Mouse (Mus musculus) forebrain, embryonic 12.5 days (tissue): Measurements from ENCODE around the gene Nppb. TPM values are rescaled to one million over a fixed set of nuclear protein-coding genes. Genes with fewer than 3 reads are reported as not detected.

Experiments
- ATAC-seq: fragments of 200-750 bp; cut with Nextera tagmentation; 2 replicates; pipeline ENCODE4 v1.8.0; 2017; ENCODE audit warnings: moderate TSS enrichment; ENCODE audit not compliant: low FRiP score
- H3K27ac ChIP-seq: fragments of 300-500 bp; sonication (generic); 2 replicates; pipeline ENCODE4 v1.5.1; 2016; ENCODE audit warnings: mild to moderate bottlenecking
- H3K27me3 ChIP-seq: fragments of 300-500 bp; sonication (generic); 2 replicates; pipeline ENCODE4 v1.6.1; 2016; ENCODE audit warnings: mild to moderate bottlenecking
- H3K36me3 ChIP-seq: fragments of 300-500 bp; sonication (generic); replicated peaks from 2 replicates; pipeline ENCODE4 v1.6.1; 2016; ENCODE audit warnings: mild to moderate bottlenecking
- H3K4me1 ChIP-seq: fragments of 300-500 bp; sonication (generic); 2 replicates; pipeline ENCODE4 v1.6.1; 2016
- H3K4me2 ChIP-seq: fragments of 300-500 bp; sonication (generic); 2 replicates; pipeline ENCODE4 v1.6.1; 2016; ENCODE audit warnings: mild to moderate bottlenecking, moderate library complexity
- H3K4me3 ChIP-seq: fragments of 300-500 bp; sonication (generic); replicated peaks from 2 replicates; pipeline ENCODE4 v1.5.1; 2016; ENCODE audit warnings: mild to moderate bottlenecking
- H3K9ac ChIP-seq: fragments of 300-500 bp; sonication (generic); 2 replicates; pipeline ENCODE4 v1.6.1; 2016; ENCODE audit warnings: mild to moderate bottlenecking
- H3K9me3 ChIP-seq: fragments of 300-500 bp; sonication (generic); 2 replicates; pipeline ENCODE4 v1.6.1; 2016
- WGBS: fragments of 180-500 bp; shearing (Covaris S2); methylation state at CpG from one replicate; pipeline ENCODE4 v1.1.7; 2016; 5-methylcytosine and 5-hydroxymethylcytosine counted together
- polyA plus RNA-seq: library from polyadenylated mRNA; unstranded; fragments of >200 nt; fragmentation: Nextera tagmentation; extraction: Ambion mirVana; gene quantifications from 2 replicates; pipeline ENCODE4 v1.2.1, GENCODE M21; 2016

Nppb gene
- polyA plus RNA-seq, 1 experiment from 2014 or later = not detected

DNA sequence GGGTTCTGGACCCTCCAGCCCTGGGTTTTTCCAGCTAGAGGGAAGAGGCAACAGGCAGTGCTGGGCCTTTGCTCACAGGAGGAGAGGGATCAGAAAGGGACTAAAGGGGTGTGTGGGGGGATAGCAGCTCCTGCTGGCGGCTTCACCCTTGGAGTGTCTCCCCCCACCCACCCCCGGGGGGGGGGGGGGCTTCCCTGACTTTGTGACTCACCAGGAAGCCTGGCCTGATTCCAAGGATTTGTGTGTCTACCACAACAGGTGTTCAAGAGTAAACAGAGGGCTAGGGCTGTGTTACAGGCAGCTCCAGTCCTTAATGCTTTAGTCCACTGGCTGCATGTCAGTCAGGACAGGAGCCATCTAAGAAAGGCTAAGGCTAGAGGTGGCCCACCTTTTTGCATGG lies 38.1 kb upstream of the Nppb start:
- no peak overlapping the region for H3K27ac ChIP-seq
- H3K9me3 ChIP-seq = no peaks in the 10 kb centered on the region
- no peak overlapping the region for H3K4me2 ChIP-seq
- H3K9ac ChIP-seq = no peak overlapping the region
- H3K4me3 ChIP-seq = no peak overlapping the region
- peaks cover 53% of the 10 kb centered on the region for H3K36me3 ChIP-seq
- peaks cover 7% of the 10 kb centered on the region for H3K4me1 ChIP-seq
- no peaks in the 10 kb centered on the region for H3K27me3 ChIP-seq
- no peak for ATAC-seq
- WGBS = 79% methylated on average over 2 of the region's 2 CpGs

- WGBS = 12% methylated on average over 4 of the region's 4 CpGs
- Histone ChIP-seq H3K4me1 (no peaks in the 10 kb centered on the region), H3K27ac (no peak overlapping the region), H3K4me2 (no peak overlapping the region), H3K36me3 (peaks cover 12% of the 10 kb centered on the region), H3K4me3 (no peak overlapping the region), H3K9me3 (no peaks in the 10 kb centered on the region), H3K9ac (no peak overlapping the region), H3K27me3 (no peaks in the 10 kb centered on the region; the same call in 1 of the 2 replicates)
- no peak for ATAC-seq
These were observed 32.0 kb upstream of the Nppb start for GRCm38 (mm10) chr4:147953590-147953989.

- 40% methylated on average over 11 of the region's 11 CpGs for WGBS
These were observed 28.4 kb upstream of the Nppb start for GRCm38 (mm10) chr4:147957141-147957540.

GRCm38 (mm10) chr4:147959881-147960831 lies 25.4 kb upstream of the Nppb start:
- H3K4me2 ChIP-seq = no peak overlapping the region
- H3K4me3 ChIP-seq = no peak overlapping the region
- 42% methylated on average over 6 of the region's 6 CpGs for WGBS
- peak; percentile 73; the same call in 1 of the 2 replicates for ATAC-seq
- no peaks in the 10 kb centered on the region for H3K36me3 ChIP-seq
- no peaks in the 10 kb centered on the region for H3K4me1 ChIP-seq
- no peak overlapping the region for H3K9ac ChIP-seq
- no peak overlapping the region for H3K27ac ChIP-seq
- H3K27me3 ChIP-seq = no peaks in the 10 kb centered on the region; the same call in 1 of the 2 replicates
- H3K9me3 ChIP-seq = no peaks in the 10 kb centered on the region

More at GRCm38 (mm10) chr4:147957141-147957540, 28.4 kb upstream of the Nppb start:
- no peaks in the 10 kb centered on the region for H3K4me1 ChIP-seq
- H3K36me3 ChIP-seq = no peaks in the 10 kb centered on the region
- H3K9me3 ChIP-seq = no peaks in the 10 kb centered on the region
- H3K4me3 ChIP-seq = no peak overlapping the region
- H3K4me2 ChIP-seq = no peak overlapping the region
- no peak overlapping the region for H3K27ac ChIP-seq
- no peak overlapping the region for H3K9ac ChIP-seq
- H3K27me3 ChIP-seq = no peaks in the 10 kb centered on the region; the same call in 1 of the 2 replicates
- no peak for ATAC-seq

DNA sequence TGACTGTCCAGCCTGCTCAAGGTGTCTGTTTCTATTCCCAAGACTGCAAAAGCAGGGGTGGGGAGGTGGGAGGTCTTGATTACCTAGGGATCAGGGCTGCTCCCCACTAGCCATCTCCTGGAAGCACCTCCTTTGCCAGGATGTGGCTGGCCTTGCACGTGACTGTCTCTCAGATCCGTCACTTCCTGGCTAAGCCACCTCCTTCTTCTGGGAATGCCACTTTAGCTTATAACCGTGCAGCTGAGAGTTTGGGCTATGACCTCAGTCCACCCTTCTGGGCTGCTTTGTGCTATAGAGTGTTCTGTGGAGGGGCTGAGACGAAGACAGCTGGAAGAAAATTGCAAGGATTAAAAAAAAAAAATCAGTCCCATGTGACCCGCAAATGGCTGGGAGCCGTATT lies 22.8 kb upstream of the Nppb start:
- H3K27me3 ChIP-seq = no peaks in the 10 kb centered on the region

DNA sequence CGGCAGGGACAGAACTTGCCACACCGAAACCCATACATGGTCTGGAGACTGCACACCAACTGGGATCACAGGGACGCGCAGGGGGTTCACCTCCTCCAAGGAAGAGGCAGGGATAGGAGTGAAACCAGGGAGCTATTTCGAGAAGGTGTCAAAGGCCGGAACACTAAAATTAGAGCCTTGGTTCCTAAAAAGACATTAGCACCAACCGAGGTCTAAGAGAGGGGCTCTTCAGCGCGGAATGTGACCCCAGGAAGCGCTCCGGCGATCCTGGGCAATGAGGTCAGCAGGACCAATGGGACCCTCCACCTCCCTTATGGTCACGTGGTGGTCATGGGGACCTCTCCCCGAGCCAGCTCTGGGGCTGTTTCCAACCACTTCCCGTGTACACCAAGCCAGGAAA lies 22.0 kb upstream of the Nppb start:
- 89% methylated on average over 15 of the region's 15 CpGs for WGBS
- no peak for ATAC-seq

More for the DNA sequence above, 22.8 kb upstream of the Nppb start:
- WGBS = 56% methylated on average over 6 of the region's 6 CpGs
- Histone ChIP-seq H3K9me3 (no peaks in the 10 kb centered on the region), H3K4me1 (no peaks in the 10 kb centered on the region), H3K4me3 (no peak overlapping the region), H3K27ac (no peak overlapping the region), H3K36me3 (no peaks in the 10 kb centered on the region), H3K9ac (no peak overlapping the region), H3K4me2 (no peak overlapping the region)
- no peak for ATAC-seq

GRCm38 (mm10) chr4:147965712-147966111 lies 19.9 kb upstream of the Nppb start:
- Histone ChIP-seq H3K27ac (no peak overlapping the region), H3K9me3 (no peaks in the 10 kb centered on the region), H3K4me1 (no peaks in the 10 kb centered on the region), H3K27me3 (no peaks in the 10 kb centered on the region), H3K4me2 (no peak overlapping the region), H3K36me3 (no peaks in the 10 kb centered on the region), H3K9ac (no peak overlapping the region), H3K4me3 (no peak overlapping the region)
- 80% methylated on average over 7 of the region's 7 CpGs for whole genome bisulfite sequencing
- no peak for ATAC-seq

More for the DNA sequence above, 22.0 kb upstream of the Nppb start:
- Histone ChIP-seq H3K4me2 (no peak overlapping the region), H3K36me3 (no peaks in the 10 kb centered on the region), H3K9ac (no peak overlapping the region), H3K9me3 (no peaks in the 10 kb centered on the region), H3K27me3 (no peaks in the 10 kb centered on the region), H3K4me3 (no peak overlapping the region), H3K4me1 (no peaks in the 10 kb centered on the region), H3K27ac (no peak overlapping the region)

GRCm38 (mm10) chr4:147968816-147969215 lies 16.8 kb upstream of the Nppb start:
- 63% methylated on average over 2 of the region's 2 CpGs for WGBS
- Histone ChIP-seq H3K27me3 (no peaks in the 10 kb centered on the region), H3K4me3 (no peak overlapping the region), H3K9ac (no peak overlapping the region), H3K9me3 (no peaks in the 10 kb centered on the region), H3K36me3 (no peaks in the 10 kb centered on the region), H3K4me1 (no peaks in the 10 kb centered on the region), H3K27ac (no peak overlapping the region), H3K4me2 (no peak overlapping the region)
- no peak for ATAC-seq

GRCm38 (mm10) chr4:147969337-147969736 lies 16.3 kb upstream of the Nppb start:
- no peak for ATAC-seq
- Histone ChIP-seq H3K27me3 (no peaks in the 10 kb centered on the region), H3K9ac (no peak overlapping the region), H3K4me1 (no peaks in the 10 kb centered on the region), H3K36me3 (no peaks in the 10 kb centered on the region), H3K4me2 (no peak overlapping the region), H3K9me3 (no peaks in the 10 kb centered on the region), H3K27ac (no peak overlapping the region), H3K4me3 (no peak overlapping the region)
- WGBS = 67% methylated on average over 9 of the region's 9 CpGs

DNA sequence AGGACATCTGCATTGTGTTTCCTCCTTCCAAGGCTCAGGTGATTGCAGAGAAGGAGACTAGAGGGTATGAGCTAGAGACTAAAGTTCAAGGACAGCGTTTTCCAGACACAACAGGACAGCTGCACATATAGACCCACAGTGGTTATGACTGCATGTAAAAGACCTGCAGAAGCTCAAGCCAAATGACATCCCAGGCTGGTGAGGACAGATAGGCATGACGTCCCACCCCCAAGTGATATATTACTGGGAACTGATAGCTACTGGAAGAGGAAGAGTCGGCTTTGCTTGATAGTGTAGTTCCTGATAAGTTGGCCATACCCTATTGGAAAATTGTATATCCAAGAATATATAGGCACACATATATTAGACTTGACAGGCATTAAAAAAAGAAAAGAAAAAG lies 9.4 kb upstream of the Nppb start:
- H3K36me3 ChIP-seq = no peaks in the 10 kb centered on the region
- no peak for ATAC-seq
- WGBS = 80% methylated on average over 3 of the region's 3 CpGs
- H3K4me2 ChIP-seq = no peak overlapping the region
- H3K4me3 ChIP-seq = no peak overlapping the region
- no peaks in the 10 kb centered on the region for H3K4me1 ChIP-seq
- no peak overlapping the region for H3K9ac ChIP-seq
- H3K27ac ChIP-seq = no peak overlapping the region
- 0 out of 2 replicates have a peak, but pooled peaks cover 5% of the 10 kb centered on the region for H3K9me3 ChIP-seq
- H3K27me3 ChIP-seq = no peaks in the 10 kb centered on the region

DNA sequence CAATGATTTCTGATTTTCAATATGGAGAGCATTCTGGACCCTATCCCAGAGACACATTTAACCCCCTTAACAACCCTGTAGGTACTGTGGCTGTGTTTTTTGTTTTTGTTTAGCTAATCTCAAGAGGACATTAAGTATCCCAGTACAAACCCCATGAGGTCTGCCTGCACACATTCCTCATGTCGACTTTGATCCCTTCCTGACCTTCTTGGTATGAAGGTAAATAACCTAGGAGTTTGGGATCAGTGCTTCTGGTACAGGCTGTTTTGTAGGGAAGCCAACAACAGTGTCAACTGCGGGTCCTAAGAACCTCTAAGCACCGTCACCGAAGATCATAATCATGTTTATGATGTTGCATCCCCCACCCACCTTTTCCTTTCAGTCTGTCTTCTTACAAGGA lies 7.9 kb upstream of the Nppb start:
- H3K9me3 ChIP-seq = 0 out of 2 replicates have a peak, but pooled peaks cover 5% of the 10 kb centered on the region
- ATAC-seq = no peak
- no peaks in the 10 kb centered on the region for H3K27me3 ChIP-seq
- H3K27ac ChIP-seq = no peak overlapping the region
- H3K36me3 ChIP-seq = no peaks in the 10 kb centered on the region
- 84% methylated on average over 4 of the region's 4 CpGs for WGBS
- H3K4me1 ChIP-seq = no peaks in the 10 kb centered on the region
- H3K4me3 ChIP-seq = no peak overlapping the region
- no peak overlapping the region for H3K9ac ChIP-seq
- no peak overlapping the region for H3K4me2 ChIP-seq

DNA sequence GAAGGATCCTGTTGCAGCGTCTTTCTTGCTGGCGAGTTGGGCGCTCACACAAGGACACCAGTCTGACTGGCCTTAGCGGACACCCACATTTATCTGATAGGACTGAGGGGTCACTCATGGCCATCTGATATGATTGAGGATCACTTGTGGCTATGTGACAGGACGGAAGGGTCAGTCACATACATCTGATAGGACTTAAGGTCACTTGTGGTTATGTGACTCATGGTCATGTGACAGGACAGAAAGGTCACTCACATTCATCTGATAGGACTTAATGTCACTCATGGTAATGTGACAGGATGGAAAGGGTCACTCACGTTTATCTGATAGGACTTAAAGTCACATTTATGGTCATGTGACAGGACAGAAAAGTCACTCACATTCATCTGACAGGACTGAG lies 7.2 kb upstream of the Nppb start:
- H3K27ac ChIP-seq = no peak overlapping the region
- no peaks in the 10 kb centered on the region for H3K27me3 ChIP-seq
- H3K4me2 ChIP-seq = no peak overlapping the region
- no peaks in the 10 kb centered on the region for H3K4me1 ChIP-seq
- 0 out of 2 replicates have a peak, but pooled peaks cover 5% of the 10 kb centered on the region for H3K9me3 ChIP-seq
- H3K9ac ChIP-seq = no peak overlapping the region
- WGBS = 92% methylated on average over 6 of the region's 6 CpGs
- no peak overlapping the region for H3K4me3 ChIP-seq
- H3K36me3 ChIP-seq = no peaks in the 10 kb centered on the region
- no peak for ATAC-seq

- no peaks in the 10 kb centered on the region for H3K4me1 ChIP-seq
- ATAC-seq = no peak
- H3K9me3 ChIP-seq = 0 out of 2 replicates have a peak, but pooled peaks cover 5% of the 10 kb centered on the region
- H3K27me3 ChIP-seq = no peaks in the 10 kb centered on the region
- no peak overlapping the region for H3K4me2 ChIP-seq
- H3K27ac ChIP-seq = no peak overlapping the region
- no peaks in the 10 kb centered on the region for H3K36me3 ChIP-seq
- WGBS = 79% methylated on average over 7 of the region's 7 CpGs
- no peak overlapping the region for H3K9ac ChIP-seq
- H3K4me3 ChIP-seq = no peak overlapping the region
These were observed 6.1 kb upstream of the Nppb start for GRCm38 (mm10) chr4:147979441-147979860.
